Mouse (Mus musculus) E14TG2a.4 (cell line): ENCODE measurements around the gene Tex21.

Experiments
- CTCF ChIP-seq: conservative IDR thresholded peaks from 2 replicates; pipeline ENCODE4 v1.5.1; 2014; ENCODE audit warnings: low read length
- NANOG ChIP-seq: IDR thresholded peaks from 2 replicates; pipeline ENCODE4 v1.6.1; 2014; ENCODE audit warnings: borderline replicate concordance, low read length, mixed read lengths
- POU5F1 ChIP-seq: IDR thresholded peaks from 2 replicates; pipeline ENCODE4 v1.6.1; 2014; ENCODE audit warnings: low read length, borderline replicate concordance

DNA sequence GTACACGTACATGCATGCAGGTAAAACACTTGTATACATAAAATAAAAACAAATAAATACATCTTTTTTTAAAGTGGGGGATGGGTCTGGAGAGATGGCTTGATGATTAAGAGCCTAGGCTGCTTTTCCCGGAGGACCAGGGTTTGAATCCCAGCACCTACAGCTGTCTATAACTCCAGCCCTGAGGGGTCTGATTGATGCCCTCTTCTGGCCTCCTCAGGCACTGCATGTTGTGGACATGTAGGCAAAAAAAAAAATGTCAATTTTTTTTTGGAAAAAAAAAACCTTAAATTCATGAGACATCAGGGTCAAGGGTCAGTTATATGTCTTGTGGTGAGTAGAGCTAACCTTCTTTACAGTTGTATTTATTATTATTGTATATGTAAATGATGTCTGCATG lies 43.7 kb upstream of the Tex21 start:
- peak; percentile 64 for TF ChIP-seq CTCF
- TF ChIP-seq NANOG, result no peak
- TF ChIP-seq POU5F1, result no peak
